Mouse (Mus musculus): ENCODE measurements around the gene Gm12355. TPM values are rescaled to one million over a fixed set of nuclear protein-coding genes. Genes with fewer than 3 reads are reported as not detected.

Gene Gm12355
- polyA plus RNA-seq (2012; rRNA removed), result 0.29 and 0.43 TPM in 2 replicates

DNA sequence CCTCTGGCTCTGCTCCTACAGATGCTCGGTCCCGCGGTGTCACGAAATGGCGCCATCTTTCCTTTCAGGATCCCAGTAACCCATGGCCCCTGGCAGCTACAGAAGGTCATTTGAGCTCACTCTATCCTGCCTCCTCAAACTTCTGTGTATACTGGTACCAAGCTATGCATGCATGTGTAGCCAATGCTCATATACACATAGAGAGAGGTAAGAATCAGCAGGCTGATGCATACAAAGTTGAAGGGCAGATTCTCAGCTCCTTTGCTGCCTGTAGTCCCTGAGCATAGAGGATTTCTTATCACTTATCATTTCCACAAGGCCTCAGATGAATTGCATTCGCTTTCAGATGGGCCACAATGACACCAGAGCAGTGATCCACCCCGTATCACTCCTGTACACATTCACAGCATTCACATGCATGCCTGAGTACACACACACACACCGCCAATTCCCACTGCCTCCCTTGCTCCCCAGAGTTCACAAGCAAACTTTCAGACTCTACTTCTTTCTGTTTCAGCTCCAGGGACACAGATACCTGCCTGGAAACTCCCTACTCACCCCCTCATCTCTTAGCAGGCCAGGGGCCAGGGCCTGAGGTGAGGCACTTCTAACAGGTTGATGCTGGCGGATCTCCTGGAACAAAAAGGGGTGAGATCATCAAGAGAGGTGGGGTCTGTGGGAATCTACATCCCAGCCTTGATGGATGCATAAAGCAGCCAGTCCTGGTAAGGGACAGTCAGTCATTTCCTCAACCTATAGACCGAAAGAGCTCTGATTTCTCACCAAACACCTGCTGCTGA lies at the start of gene Gm12355, which contains the start of gene Gsdma3:
TSS of gene Gm12355 (minus strand) at position 51 of the 800 bp plus-strand sequence.
TSS of gene Gsdma3 (plus strand) at position 750 of the 800 bp plus-strand sequence.

DNA sequence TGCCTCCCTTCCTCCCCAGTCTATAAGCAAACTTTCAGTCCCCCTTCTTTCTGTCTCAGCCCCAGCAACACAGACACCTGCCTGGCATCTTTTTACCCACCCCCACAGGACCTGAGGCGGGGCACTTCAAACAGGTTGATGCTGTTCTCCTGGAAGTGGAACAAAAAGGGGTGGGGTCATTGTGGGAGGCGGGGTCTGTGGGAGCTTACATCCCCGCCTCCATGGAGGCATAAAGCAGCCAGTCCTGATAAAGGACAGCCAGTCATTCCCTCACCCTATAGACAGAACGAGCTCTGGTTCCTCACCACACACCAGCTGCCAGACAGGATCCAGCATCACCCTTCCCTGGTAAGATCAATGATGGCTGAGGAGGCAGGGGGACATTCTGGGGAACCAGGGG lies 38.6 kb upstream of the Gm12355 start, which contains the start of gene Gsdma:
TSS of gene Gsdma (plus strand) at position 261 of the 400 bp plus-strand sequence.

DNA sequence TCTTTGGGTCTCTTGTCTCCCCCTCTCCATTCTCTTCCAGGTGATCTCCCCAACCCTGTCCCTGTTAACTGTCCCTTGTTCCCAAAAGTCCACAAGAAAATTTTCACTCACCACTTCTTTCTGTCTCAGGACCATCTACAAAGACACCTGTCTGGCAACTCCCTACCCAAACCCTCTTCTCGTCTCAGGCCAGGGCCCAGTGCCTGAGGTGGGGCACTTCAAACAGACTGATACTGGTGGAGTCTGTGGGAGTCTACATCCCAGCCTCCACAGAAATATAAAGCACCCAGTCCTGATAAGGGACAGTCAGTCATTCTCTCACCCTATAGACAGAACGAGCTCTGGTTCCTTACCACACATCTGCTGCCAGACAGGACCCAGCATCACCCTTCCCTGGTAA lies 21.0 kb upstream of the Gm12355 start, which contains the start of gene Gsdma2:
TSS of gene Gsdma2 (plus strand) at position 301 of the 400 bp plus-strand sequence.

DNA sequence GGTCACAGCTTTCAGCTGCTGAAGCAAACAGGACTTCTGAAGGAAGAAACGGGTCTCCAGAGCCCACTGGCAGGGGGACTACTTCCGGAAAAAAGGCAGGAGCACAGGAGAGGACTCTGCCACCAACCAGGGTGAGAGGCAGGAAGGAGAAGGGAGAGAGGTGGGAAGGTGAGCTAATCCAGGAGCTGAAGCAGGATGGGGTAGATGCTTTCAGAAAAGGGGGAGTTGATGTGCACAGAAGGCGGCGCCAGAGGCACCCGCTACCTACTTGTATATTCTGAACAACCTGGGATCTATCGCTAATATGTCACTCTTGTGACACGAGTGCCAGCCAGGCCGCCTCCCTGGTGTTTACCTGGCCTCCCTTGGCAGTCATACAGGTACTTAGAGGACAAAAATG lies 27.5 kb downstream of the Gm12355 start, which contains the start of gene Lrrc3c:
TSS of gene Lrrc3c (plus strand) at position 301 of the 400 bp plus-strand sequence.

DNA sequence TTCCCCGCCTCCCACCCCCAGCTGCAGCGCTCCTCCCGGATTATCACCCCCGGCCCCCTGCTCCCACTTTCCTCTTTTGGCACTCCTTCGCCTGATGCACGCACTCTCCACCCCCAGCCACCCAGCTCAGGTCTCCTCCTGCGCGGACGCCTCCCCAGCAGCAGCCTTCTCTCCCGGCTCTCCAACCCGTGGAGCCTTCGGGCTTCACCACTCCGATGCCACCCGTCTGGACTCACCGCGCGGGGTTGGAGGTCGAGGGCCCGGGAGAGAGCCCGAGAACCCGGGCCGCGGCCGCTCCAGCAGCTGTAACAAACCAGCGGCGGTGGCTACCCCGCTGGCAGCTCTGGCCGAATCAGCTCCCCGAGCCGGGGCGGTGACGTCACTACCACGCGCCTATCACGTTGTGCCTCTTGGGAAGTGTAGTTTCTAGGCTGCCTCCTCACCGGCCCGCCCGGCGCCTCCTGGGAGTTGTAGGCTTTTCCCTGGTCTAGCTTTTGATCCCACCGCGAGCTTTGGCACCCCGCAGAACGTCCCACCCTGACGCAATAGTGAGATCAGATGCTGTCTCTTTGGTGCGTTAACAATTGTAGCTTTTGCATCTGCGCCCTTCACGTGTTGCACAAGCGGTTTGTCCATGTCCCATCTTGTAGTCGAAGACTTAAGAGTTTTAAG lies 38.4 kb downstream of the Gm12355 start, which contains the start of gene Ormdl3:
TSS of gene Ormdl3 (minus strand) at position 477 of the 672 bp plus-strand sequence.

Other genes with a start within 250 kb of the Gm12355 start
- 0.64 and 2.3 TPM in 2 replicates for gene Tcap, start 241.8 kb downstream of the Gm12355 start, polyA plus RNA-seq (2012; rRNA removed)
- 0.49 and 1.5 TPM in 2 replicates for gene Pnmt, start 239.2 kb downstream of the Gm12355 start, polyA plus RNA-seq (2012; rRNA removed)
- 11.9 and 12.1 TPM in 2 replicates for gene Pgap3, start 225.2 kb downstream of the Gm12355 start, polyA plus RNA-seq (2012; rRNA removed)
- 7.7 and 14.8 TPM in 2 replicates for gene Erbb2, start 213.2 kb downstream of the Gm12355 start, polyA plus RNA-seq (2012; rRNA removed)
- 140 and 174 TPM in 2 replicates for gene Mien1, start 186.7 kb downstream of the Gm12355 start, polyA plus RNA-seq (2012; rRNA removed)
- gene Grb7, start 179.3 kb downstream of the Gm12355 start, polyA plus RNA-seq (2012; rRNA removed), result 0.49 and 2.8 TPM in 2 replicates
- gene Ikzf3, start 79.6 kb downstream of the Gm12355 start, polyA plus RNA-seq (2012; rRNA removed), result 0.30 TPM in 1 of 2 replicates, not detected in the other
- gene Zpbp2, start 74.6 kb downstream of the Gm12355 start, polyA plus RNA-seq (2012; rRNA removed), result 0.10 and 0.19 TPM in 2 replicates
- 86.2 and 88.2 TPM in 2 replicates for gene Ormdl3, start 38.3 kb downstream of the Gm12355 start, polyA plus RNA-seq (2012; rRNA removed)
- gene Lrrc3c, start 27.4 kb downstream of the Gm12355 start, polyA plus RNA-seq (2012; rRNA removed), result not detected in 2 replicates
- gene Gsdma3, start 699 bp upstream of the Gm12355 start, polyA plus RNA-seq (2012; rRNA removed), result not detected in 2 replicates
- gene Gsdma2, start 21.1 kb upstream of the Gm12355 start, polyA plus RNA-seq (2012; rRNA removed), result 0.04 TPM in 1 of 2 replicates, not detected in the other
- not detected in 2 replicates for gene Gsdma, start 38.7 kb upstream of the Gm12355 start, polyA plus RNA-seq (2012; rRNA removed)
- 191 and 196 TPM in 2 replicates for gene Psmd3, start 56.9 kb upstream of the Gm12355 start, polyA plus RNA-seq (2012; rRNA removed)
- 0.08 TPM in 1 of 2 replicates, not detected in the other for gene Csf3, start 75.6 kb upstream of the Gm12355 start, polyA plus RNA-seq (2012; rRNA removed)
- gene Med24, start 103.8 kb upstream of the Gm12355 start, polyA plus RNA-seq (2012; rRNA removed), result 140 and 153 TPM in 2 replicates
- gene Thra, start 115.0 kb upstream of the Gm12355 start, polyA plus RNA-seq (2012; rRNA removed), result 555 and 616 TPM in 2 replicates
- 2.9 and 3.1 TPM in 2 replicates for gene Nr1d1, start 149.7 kb upstream of the Gm12355 start, polyA plus RNA-seq (2012; rRNA removed)
- gene Msl1, start 169.9 kb upstream of the Gm12355 start, polyA plus RNA-seq (2012; rRNA removed), result 108 and 118 TPM in 2 replicates
- 74.2 and 75.0 TPM in 2 replicates for gene Casc3, start 179.2 kb upstream of the Gm12355 start, polyA plus RNA-seq (2012; rRNA removed)
- gene Rapgefl1, start 211.1 kb upstream of the Gm12355 start, polyA plus RNA-seq (2012; rRNA removed), result 19.3 and 26.6 TPM in 2 replicates
- 11.4 and 11.6 TPM in 2 replicates for gene Wipf2, start 238.0 kb upstream of the Gm12355 start, polyA plus RNA-seq (2012; rRNA removed)